Mouse (Mus musculus) layer of hippocampus, postnatal 25 days (tissue): ENCODE results near the gene Tmem88b. TPM values are rescaled to one million over a fixed set of nuclear protein-coding genes. Genes with fewer than 3 reads are reported as not detected.
"Not testable (repeated sequence)": the region's sequence is repeated elsewhere in the genome, so short reads cannot be mapped to it uniquely, and the experiment has no call there.

Experiments used
- DNase-seq, 2 experiments: peaks; one replicate each; pipeline ENCODE4 v3.0.0; 2022; ENCODE audit warnings: mixed read lengths in 2 of 2, low spot score in 1 of 2; ENCODE audit errors: extremely low spot score in 1 of 2
- total RNA-seq, 2 experiments: library from RNA; stranded (reverse); gene quantifications; 2 replicates each; pipeline ENCODE4 v1.2.3; 2021

The Tmem88b gene
- total RNA-seq, 2 experiments from 2014 or later, result 31.3 to 33.9 TPM

DNA sequence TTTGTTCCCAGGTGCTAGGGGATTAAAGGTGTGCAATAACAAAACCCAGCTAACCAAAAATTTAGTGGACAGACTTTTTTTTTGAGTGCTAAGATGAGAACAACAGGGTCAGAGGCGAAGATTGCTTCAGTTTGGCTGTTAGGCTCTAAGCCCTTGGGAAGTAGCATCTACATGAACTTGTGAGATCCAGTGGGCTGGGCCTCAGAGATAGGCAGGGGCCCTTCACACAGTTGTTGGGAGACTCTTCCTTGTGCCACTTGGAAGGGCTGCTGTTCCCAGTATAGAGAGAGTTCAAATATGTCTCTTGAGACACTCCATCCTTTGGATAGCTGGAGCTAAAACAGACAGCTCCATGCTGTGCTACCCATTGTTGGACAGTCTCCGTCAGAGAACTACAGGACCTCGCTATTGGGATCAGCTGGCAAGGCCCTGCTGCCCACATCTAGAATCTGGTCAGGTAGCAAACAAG lies 4.4 kb upstream of the Tmem88b start, which contains the start of gene Ankrd65:
Ankrd65 (plus strand) TSS at position 419 of the 469 bp plus-strand sequence.
- no peak for DNase-seq

DNA sequence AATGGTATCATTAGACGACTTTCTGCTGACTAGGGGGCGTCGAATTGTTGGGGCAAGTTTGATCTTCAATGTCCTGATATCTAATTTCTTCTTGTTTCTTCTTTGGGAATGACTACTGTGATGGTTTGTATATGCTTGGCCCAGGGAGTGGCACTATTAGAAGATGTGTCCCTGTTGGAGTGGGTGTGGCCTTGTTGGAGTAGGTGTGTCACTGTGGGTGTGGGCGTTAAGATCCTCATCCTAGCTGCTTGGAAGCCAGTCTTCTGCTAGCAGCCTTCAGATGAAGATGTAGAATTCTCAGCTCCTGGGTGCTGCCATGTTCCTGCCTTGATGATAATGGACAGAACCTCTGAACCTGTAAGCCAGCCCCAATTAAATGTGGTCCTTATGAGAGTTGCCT lies 3.2 kb upstream of the Tmem88b start:
- not testable (repeated sequence) for DNase-seq

DNA sequence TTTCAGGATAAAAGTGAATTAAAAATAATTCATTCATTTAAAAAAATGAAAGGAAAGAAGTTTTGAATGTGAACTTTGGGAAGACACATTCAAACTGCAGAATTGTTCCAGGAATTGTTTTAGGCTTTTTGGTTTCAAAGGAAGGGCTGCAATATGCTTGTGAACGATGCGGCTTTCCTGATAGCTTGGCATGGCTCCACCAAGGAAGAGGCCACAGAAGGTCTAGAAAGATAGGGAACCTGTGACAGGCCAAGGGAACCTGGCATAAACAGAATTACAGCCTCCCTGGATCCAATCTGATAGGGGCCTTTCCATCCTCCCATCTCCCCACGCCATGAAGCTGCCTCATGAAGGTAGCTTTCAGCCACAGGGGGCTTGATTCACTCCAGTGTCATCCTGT lies 2.6 kb upstream of the Tmem88b start:
- no peak for DNase-seq

DNA sequence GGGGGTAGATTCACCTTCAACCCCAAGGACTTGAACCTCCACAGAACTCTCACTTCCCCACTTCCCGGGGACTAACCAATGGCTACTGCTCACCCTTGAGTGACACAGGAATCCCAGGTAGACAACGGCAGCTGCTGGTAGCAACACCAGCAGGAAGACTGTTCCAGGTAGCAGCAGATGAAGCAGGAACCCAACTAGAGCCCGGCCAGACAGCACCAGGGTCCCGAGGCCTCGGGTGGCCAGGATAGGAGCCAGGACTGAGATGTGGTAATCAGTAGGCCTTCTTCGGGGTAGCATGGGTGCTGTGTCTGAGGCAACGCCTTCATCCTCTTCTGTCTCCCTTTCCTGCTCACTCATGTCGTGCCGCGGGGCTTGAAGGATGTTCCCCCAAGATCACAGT lies 428 bp downstream of the Tmem88b start:
- no peak for DNase-seq

DNA sequence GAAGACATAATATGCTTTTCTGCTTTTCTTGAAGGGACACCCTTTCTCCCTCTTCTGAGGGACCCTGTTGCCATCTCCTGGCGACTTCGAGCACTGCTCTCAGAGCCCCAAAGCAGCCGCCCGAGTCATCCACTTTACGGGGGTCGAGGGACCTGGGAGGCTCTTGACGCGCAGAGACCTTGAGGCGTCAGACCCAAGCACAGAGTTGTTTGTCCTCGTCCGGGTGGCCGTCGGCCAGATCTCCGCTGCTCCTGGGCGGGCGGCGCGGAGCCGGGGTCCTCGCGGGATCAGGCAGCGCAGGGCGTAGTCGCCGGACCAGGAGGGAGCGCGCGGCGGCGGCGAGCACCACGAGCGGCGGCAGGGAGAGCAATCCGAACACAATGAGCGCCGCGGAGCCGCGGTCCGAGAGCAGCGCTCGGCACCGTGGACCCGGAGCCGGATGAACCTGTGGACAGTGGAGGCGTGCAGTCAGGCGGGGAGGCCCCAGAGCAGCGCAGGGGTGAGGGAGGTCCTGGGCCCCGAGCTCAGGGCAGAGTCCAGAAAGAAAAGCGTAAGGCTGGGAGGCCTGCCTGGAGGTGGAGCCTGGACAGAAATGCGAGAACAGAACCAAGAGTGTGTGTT lies 1.5 kb downstream of the Tmem88b start:
- peak; percentile 65 to 78 for DNase-seq

DNA sequence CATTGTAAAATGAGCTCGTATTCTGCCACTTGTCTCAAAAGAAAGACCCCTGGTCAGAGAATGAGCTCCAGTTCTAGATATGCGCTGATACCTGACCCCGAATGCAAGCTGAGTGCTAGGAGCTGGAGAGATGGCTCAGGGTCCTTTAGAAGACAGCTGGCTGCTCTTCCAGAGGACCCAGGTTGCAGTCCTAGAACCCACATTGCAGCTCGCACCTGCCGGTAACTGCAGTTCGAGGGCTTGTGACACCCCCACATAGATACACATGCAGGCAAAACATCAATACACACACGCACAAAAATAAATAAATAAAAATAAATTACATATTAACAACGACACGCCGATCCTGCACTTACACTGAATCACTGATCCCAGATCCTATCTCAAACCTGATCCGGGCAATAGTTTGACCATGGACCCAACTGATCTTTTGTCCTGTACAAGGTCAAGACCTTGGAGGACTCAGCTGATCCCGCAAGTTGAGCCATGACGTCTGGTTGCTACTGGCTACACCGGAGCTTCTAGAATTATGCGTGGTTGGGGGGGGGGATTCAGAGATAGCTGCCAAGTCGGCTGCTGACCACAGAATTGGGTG lies 2.1 kb downstream of the Tmem88b start:
- no peak for DNase-seq

DNA sequence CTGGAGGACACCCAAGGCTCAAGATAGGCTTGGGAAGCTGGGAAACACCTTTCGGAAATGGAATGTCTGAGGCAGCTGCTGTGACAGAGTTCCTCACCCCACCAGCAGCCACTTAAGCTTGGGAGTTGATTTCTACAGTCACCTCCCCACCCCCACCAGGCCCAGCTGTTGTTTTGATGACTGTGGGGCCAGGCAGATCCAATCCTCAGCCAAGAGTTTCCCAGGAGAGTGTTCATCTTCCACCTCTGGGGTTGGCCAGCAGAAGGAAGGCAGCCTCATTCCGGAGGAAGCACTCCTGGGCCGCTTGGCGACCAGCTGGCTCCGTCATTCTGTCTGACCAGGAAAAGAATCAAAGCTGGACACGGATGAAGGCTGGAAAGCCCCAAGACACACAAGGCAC lies 4.8 kb downstream of the Tmem88b start:
- no peak for DNase-seq

DNA sequence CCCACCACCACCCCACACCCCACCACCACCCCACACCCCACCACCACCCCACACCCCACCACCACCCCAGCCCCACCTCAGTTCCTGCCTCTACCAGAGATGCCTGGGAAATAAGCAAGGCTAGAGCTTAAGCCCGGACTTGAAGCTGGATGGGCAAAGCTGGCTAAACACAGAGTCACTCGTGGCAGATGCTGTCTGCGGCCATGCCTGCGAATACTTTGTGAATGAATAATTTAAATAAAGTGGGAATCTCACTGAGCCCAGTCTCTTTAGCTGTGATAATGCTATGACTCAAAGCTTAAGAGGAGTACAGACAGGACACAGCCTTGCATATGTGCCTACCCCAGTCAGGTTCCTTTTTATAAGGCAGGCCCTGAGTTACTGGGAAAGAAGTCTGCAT lies 6.2 kb downstream of the Tmem88b start:
- DNase-seq, result no peak

DNA sequence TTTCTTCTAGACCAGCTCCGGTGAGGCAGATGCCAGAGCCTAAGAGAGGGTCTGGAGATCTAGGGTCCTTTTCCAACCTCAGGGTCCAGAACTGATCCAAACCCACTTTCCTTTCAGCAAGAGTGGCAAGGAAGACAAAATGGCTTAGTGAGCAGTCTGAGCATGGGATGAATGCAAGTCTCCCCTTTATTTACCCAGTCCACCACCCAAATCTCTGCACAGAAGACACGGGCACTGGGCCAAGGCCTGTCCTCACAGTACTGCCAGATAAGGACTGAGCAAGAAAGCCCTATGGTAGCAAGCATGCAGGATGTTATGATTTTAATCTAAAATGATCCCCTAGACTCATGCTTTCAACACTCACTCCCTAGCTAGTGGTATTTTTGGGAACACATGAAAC lies 7.9 kb downstream of the Tmem88b start:
- DNase-seq, result no peak

DNA sequence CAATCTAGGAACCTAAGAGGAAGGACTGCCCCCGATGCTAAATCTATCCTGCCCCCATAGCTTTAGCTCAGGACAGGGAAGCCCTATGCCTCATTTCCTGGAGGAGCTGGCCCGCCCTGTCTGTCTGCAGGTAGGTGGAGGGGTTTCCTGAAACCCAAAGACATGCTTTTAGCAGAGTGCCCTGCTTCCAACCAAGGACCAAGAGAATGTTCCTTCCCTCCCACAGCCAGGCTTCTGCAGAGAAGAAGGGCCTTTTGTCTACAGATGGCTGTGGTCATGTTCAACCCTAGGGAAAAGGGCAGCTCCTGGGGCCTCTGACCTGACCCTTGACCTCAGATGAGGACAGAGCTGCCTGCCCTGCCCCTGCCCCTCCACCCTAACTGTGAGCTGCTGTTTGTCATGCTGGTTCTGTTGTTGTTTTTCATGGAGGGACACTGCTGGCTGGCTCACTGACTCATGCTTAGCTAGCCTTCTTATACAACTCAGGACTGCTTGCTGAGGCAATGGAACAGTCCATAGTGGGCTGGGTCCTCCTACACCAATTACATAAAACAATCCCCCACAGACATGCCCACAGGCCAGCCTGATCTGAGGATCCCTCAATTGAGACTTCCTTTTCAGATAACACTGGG lies 8.9 kb downstream of the Tmem88b start:
- no peak for DNase-seq

DNA sequence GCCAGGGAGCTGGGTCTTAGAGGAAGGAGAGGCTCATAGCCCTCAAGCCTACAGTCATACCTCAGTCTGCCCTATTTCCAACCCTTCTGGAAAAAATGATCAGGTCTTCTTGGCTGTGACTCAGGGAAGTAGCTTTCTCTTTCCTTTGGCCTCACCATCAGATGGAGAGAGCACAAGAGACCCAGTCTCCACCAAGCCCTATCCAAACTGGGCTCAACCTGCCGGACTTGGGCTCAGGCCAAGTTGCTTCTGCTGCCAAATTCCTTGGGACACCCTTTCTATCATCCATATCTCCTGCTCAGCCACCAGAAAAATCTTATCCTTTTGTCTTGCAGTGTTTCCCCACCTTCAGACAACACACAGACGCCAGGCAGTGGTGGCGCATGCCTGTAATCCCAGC lies 9.8 kb downstream of the Tmem88b start:
- DNase-seq, result no peak

DNA sequence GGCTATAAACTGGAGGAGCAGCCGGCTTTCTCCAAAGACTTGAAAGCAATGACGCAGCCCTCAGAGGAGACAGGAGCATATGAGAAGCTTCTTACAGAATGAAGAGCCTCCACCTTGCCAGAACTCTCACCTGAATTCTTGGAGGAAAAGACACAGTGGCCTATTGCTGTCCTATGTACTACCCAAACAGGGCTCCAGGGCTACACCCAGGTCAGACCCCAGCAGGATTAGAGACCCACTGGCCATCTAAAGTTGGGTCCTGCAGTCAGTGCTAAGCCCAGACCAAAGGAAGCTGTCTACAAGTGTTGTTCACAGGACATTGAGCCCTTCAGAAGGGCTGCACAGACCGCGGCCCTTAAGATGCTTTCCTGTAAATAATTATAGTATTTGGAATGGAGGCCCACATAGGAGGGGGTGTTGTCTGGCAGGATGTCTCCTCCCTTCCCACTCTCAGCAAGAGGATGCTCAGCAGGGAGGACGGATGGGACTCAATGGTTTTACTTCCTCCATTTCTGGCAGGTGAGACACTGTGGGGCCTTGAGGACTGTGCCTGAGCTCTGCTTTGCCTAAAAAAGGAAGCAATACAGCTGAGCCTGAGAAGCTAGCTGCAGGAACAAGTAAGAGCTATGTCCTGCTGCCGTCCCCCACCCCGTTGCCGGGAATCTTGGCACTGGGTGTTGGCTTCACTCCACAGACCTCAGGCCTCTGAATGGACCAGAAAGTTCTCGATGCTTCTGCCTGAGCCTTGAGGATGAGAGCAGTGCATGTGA lies 10.5 kb downstream of the Tmem88b start:
- peak in 1 of 2 experiments; percentile 36 for DNase-seq

DNA sequence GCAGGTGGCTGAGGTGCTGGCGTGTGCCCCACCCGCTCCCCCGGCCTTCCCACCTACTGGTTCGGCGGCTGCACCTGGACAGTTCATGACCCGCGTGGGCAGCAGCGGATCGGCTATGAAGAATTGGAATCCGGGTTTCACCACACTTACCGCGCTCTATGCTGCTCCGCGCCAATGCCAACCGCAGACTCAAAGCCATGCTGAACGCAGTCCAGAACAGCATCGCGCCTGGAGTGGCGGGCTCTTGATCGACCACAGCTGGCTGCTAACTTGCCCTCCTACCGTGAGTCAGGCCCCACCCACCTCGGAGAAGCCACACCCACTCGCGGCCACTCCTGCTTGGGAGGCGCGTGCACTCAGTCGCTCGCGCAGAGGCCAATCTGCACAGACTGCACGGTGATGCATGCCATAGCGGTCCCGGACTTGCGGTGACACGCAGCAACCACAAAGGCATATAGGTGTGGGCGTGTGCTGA lies 11.4 kb downstream of the Tmem88b start, which contains the start of gene Vwa1:
Vwa1 (minus strand) TSS at position 419 of the 475 bp plus-strand sequence.
- peak; percentile 69 to 71 for DNase-seq

DNA sequence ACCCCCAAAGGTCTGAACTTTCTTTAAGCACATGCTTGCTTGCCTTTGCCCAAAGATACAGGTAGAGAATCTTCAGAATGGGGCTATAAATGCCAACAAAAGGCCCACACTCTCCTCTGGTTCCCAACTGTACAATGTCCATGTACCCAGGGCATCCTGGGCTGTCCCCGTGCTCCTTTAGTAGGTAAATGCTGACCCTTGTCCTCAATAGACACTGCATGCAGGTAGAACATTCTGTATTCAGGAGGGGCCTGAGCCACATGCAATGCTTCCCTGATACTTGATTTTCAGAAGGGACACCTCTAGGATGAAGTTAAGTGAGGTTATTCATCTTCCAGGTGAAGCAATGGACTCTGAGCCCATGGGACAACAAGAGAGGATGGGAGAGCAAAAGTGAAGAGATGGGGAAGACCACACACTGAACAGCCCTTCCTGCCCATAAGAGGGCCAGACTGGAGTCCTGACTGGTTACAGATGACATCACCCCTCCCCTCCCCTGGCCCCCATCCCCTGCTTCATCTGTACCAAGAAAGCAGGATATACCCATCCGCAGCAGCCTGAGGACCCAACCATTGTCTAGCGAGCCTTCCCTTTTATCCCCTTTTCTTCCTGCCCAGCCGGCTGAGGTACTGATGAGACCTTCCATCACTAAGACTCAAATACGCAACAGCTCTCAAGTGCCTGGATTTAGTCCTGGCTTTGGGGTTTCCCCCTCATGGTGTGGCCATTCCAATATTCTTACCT lies 12.2 kb downstream of the Tmem88b start:
- no peak for DNase-seq

DNA sequence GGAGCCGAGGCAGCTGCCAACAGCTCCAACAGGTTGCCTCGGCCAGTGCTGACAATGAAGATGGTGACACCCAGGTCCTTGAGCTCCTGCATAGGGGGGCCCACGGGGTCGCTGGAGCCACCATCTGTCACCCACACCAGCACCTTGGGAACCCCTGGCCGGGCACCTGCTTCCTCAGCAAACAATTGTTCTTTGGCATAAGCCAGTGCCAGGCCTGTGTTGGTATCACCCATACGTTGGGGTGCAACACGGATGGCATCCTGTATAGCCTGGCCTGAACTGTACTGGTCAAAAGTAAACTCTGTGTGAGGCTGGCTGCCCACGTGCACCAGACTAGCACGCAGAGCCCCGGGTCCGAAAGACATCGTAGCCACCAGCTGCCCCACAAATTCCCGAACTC lies 12.9 kb downstream of the Tmem88b start:
- DNase-seq, result no peak

DNA sequence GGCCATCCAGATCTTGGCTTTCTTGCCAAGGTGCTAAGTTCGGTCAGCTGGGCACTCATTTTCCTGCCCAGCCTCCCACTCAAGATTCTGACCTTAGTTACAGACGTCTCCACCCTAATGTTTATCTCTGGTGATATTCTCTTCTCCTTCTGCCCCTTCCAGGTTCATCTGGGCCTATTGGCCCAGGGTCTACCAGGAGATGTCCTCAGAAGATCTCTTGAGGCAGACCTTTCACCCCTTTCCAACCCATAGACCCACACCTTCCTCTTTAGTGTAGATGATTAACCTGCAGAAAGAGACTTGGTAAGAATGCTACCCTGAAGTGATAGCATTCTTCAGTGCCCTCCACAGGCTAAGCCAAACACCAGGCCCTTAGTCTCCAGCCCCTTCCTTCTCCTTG lies 14.0 kb downstream of the Tmem88b start:
- no peak for DNase-seq

DNA sequence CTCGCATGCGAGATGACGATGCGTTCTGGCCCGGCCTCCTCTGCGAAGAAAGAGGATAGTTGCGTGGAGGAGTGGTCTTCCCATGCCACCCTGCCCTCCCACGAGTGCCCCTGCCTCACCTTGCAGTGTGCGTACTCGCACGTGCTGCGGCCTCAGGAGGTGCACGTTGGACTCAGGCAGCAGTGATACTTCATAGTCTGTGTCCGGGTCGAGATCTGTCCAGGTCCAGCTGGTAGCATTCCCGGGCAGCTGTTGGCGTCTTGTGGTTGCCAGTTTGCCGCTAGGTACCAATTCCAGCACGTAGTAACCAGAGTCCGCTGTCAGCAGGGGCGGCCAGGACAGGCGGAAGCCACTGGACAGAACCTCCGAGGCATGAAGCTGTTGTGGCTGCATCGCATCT lies 15.0 kb downstream of the Tmem88b start:
- no peak for DNase-seq

DNA sequence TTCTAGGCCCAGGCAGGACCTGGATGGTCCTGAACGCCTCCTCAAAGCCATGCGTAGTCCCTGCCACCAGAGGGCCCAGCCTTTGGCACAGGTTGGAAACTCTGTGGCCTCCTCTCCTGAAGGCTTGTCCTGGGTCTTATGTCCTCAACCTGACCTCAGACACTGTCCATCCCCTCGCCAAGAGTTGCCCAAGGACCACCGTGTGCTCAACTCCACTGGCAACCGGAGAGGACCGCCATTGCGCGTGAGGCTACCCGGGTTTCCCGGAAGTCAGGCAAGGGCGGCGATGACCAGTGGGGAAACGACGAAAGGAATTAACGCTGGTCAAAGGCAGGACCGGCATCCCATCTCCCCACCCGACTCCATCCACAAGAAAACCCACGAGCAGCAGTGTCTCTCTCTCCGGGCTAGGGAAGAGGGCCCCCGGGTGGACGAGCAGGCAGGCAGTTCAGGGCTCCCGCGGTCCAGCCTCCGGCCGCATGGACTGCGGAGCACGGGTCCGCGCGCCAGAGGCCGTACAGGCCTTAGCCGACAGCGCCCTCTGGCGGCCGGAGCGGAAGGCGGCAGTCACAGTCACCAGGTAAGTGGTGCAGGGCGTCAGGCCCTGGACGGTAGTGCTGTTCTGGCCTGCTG lies 15.7 kb downstream of the Tmem88b start:
- DNase-seq, result peak; percentile 90 to 95

DNA sequence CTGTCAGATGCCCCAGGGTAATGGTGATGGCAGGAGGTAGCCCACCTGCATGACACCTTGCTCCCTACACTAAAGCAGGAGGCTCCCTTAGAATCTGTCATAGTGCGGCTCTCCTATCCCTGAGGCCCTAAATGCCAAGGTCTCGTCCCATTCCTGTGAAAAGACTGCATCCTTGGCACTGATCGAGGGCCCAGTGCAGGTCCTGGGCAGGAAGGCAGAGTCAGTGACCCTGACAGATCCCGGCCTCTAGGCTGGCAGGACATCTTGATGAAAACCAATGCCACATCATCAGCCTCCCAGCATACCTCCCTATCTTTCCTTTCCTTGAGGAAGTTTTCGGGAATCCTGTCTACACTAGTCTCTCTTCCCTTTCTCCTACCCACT lies 16.2 kb downstream of the Tmem88b start:
- no peak for DNase-seq

DNA sequence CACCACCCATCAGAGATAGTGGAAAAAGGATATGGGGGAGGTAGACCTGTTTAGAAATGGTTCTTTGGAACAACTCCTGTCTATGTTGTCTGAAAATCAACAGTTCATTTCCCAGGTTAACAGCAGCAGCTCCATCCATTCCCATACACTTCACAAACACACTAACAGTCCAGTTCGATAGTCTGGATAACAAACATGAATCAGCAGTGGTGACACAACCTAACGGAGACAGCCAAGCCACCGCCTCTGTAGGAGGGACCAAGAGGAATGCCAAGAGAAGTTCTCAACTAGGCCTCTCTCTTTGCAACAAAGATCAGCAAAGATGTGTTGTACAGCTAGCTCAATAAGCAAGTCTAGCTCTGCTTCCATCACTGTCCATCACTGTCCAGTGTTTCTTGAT lies 23.3 kb downstream of the Tmem88b start:
- no peak for DNase-seq
